Mouse (Mus musculus): ENCODE data around the gene Hectd2.

DNA sequence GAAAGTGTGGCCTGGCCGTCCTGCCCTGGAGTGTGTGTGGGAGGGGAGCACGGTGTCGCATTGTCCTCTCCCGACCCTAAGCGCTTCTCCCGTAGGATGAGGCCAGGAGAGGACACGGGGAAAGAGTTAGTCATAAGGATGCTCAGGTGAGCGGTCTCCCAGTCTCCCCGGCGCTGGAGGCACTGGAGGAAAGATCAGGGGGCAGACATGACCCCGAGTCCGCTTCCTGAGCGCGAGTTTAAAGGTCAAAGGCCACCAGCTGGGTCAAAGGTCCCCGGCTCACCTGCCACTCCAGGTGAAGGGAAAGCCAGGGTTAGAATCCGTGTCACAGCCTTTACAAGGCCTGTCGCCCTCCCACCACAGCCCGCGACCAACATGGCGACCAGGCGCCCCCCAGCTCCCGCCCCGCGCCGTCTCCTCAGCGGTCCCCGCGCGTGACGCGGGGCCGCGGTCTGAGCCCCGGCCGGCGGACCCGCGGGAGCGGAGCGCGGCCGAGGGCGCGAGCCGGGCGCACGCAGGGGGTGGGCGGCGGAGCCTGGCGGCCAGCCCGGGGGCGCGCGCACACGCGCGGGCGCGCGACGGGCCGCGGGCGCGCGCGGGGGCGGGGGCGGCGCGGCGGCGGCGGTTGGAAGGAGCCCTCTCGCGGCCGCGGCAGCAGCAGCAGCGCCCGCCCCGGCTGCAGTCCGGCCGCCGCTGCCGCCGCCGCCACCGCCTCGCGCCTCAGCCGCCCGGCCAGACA, at the start of gene Hectd2:
- TF ChIP-seq CTCF (IDR thresholded peaks at IDR 0.05; ENCODE audit: extremely low read depth, insufficient read depth, insufficient read length, insufficient replicate concordance) (no peak), POLR2A (IDR thresholded peaks at IDR 0.05; ENCODE audit: low read depth, low read length) (no peak)

All from spleen, adult 2 months (tissue).